Mouse (Mus musculus) CD4-positive naive resting alpha-beta T cell, adult 76 days (primary cell): Measurements from ENCODE around the gene Nsmce1. TPM values are rescaled to one million over a fixed set of nuclear protein-coding genes. Genes with fewer than 3 reads are reported as not detected.

Experiments
- total RNA-seq: library from RNA; stranded (reverse); gene quantifications from one replicate; pipeline ENCODE4 v1.2.4, GENCODE M21; 2023

Nsmce1 gene
- total RNA-seq, result 55.7 TPM

GRCm38 (mm10) chr7:125490947-125491735 lies at the start of gene Nsmce1:
TSS of gene Nsmce1 (minus strand) at chr7:125491596.

GRCm38 (mm10) chr7:125444464-125445401 lies 46.7 kb downstream of the Nsmce1 start, which contains the start of gene Kdm8:
TSS of gene Kdm8 (plus strand) at chr7:125444676.

Other genes with a start within 250 kb of the Nsmce1 start
- gene Kdm8, start 46.9 kb downstream of the Nsmce1 start, total RNA-seq, result 4.2 TPM
- gene Il4ra, start 60.5 kb upstream of the Nsmce1 start, total RNA-seq, result 418 TPM
- 169 TPM for gene Il21r, start 111.8 kb upstream of the Nsmce1 start, total RNA-seq
- 72.0 TPM for gene Gtf3c1, start 216.2 kb upstream of the Nsmce1 start, total RNA-seq
- 17.7 TPM for gene D430042O09Rik, start 216.3 kb upstream of the Nsmce1 start, total RNA-seq